27 mouse cellular contexts compared by ENCODE assay signal in genomic region chr17:17444297-17444886, GRCm38 (mm10). TPM values are rescaled to one million over a fixed set of nuclear protein-coding genes. Genes with fewer than 3 reads are reported as not detected.
DNase-seq lines count a peak whose midpoint lies in the region; ATAC-seq lines count a peak whose summit lies in the region.
"Had no signal": no experiment of that assay in that cellular context is flagged by ENCODE, and none has a peak within 500 bp of the region (broad histone marks: within the 10 kb centered on the region; RNA-seq: fewer than 3 reads in every experiment).

No protein-coding gene starts in this region.

- no peak overlapping the region for H3K27ac ChIP-seq in heart, embryonic 12.5 days (ENCODE audit: poor library complexity, severe bottlenecking)
- H3K27ac ChIP-seq: embryonic facial prominence, embryonic 10.5 days; forebrain, embryonic 15.5 days; hindbrain, embryonic 10.5 days; kidney, embryonic 15.5 days; limb, embryonic 15.5 days; liver, embryonic 14.5 days; lung, embryonic 15.5 days; stomach, postnatal 0 days had no signal

- peaks cover 2% of the 10 kb centered on the region; the same call in 1 of the 2 replicates for H3K4me1 ChIP-seq in heart, embryonic 12.5 days (replicated peaks)

- no peaks in the 10 kb centered on the region for H3K9me3 ChIP-seq in heart, embryonic 12.5 days (replicated peaks)
- H3K9me3 ChIP-seq: embryonic facial prominence, embryonic 10.5 days; forebrain, embryonic 15.5 days; hindbrain, embryonic 10.5 days; kidney, embryonic 15.5 days; limb, embryonic 15.5 days; lung, embryonic 15.5 days had no signal

- no peaks in the 10 kb centered on the region for H3K27me3 ChIP-seq in heart, embryonic 12.5 days (replicated peaks)
- H3K27me3 ChIP-seq: CH12.LX; forebrain, embryonic 15.5 days; kidney, embryonic 15.5 days; limb, embryonic 15.5 days; lung, embryonic 15.5 days had no signal

- no peak for ATAC-seq in CD4-positive, CD25-positive, alpha-beta regulatory T cell, adult 4 months
- ATAC-seq in heart, embryonic 12.5 days (ENCODE audit: insufficient number of reproducible peaks, low FRiP score): no peak
- ATAC-seq: forebrain, embryonic 15.5 days; intestine, postnatal 0 days; midbrain, embryonic 16.5 days had no signal

- no peak overlapping the region for H3K9ac ChIP-seq in heart, embryonic 12.5 days
- H3K9ac ChIP-seq: forebrain, embryonic 15.5 days; kidney, embryonic 15.5 days; limb, embryonic 15.5 days; liver, embryonic 14.5 days; lung, embryonic 15.5 days had no signal

- no peak overlapping the region for H3K4me2 ChIP-seq in heart, embryonic 12.5 days
- H3K4me2 ChIP-seq: forebrain, embryonic 15.5 days; heart, embryonic 11.5 days; kidney, embryonic 15.5 days; limb, embryonic 15.5 days; lung, embryonic 15.5 days had no signal

- 68% methylated on average over 3 of the region's 3 CpGs for WGBS in heart, embryonic 12.5 days

- H3K36me3 ChIP-seq in heart, embryonic 12.5 days: no peaks in the 10 kb centered on the region
- H3K36me3 ChIP-seq: forebrain, embryonic 15.5 days; kidney, embryonic 15.5 days; limb, embryonic 15.5 days; lung, embryonic 15.5 days had no signal

- H3K4me3 ChIP-seq in heart, embryonic 12.5 days: no peak overlapping the region
- H3K4me3 ChIP-seq: embryonic facial prominence, embryonic 10.5 days; forebrain, embryonic 15.5 days; hindbrain, embryonic 10.5 days; kidney, embryonic 15.5 days; limb, embryonic 15.5 days; lung, embryonic 15.5 days; myocyte had no signal

- peak; percentile 3 for DNase-seq in CD4-positive, CD25-positive, alpha-beta regulatory T cell, adult 2 months (ENCODE audit: low read depth, low spot score)
- DNase-seq in 416B (ENCODE audit: low read depth): peak; percentile 44
- peak; percentile 29 for DNase-seq in T-cell, adult 2 months (ENCODE audit: low spot score)
- peak; percentile 32 for DNase-seq in thymus, postnatal 14 days
- DNase-seq in cerebellum, adult 11-12 months: no peak
- DNase-seq in frontal cortex, postnatal 10 days (ENCODE audit: low spot score in 2 of 2): no peak
- DNase-seq: adrenal gland, adult 2 months; cerebellum, adult 11 months; cerebellum, postnatal 10 days; heart, postnatal 10 days; kidney, postnatal 4 days; lung, postnatal 36 days had no signal

RNA-seq across cellular contexts. Expression of gene Lix1, which starts 41.9 kb away (rescaled TPM):
- polyA plus RNA-seq in CD4-positive, CD25-positive, alpha-beta regulatory T cell, adult 4 months (2017; shearing (Covaris generic)): under 1 TPM; 0.30 to 0.32 TPM
- polyA plus RNA-seq in heart, embryonic 12.5 days (2016; fragmentation: Nextera tagmentation; extraction: Ambion mirVana): 4.5 TPM in 2 replicates

Comparison
In these comparisons a context has a peak if more than half of its experiments do, and no peak if none do; other contexts are left out.
1. DNase-seq: peak in CD4-positive, CD25-positive, alpha-beta regulatory T cell, adult 2 months (single experiment), 416B (single experiment), T-cell, adult 2 months (single experiment) and thymus, postnatal 14 days (single experiment); none in cerebellum, adult 11-12 months (single experiment) and frontal cortex, postnatal 10 days (0 of 2).